Mouse (Mus musculus): ENCODE measurements around the gene Gm12216.

- no peak for TF ChIP-seq POLR2A (IDR thresholded peaks at IDR 0.05; ENCODE audit: extremely low read depth, insufficient read depth, low read length)
- no peak for TF ChIP-seq CTCF (IDR thresholded peaks at IDR 0.05; ENCODE audit: extremely low read depth, insufficient read depth, low read length)
These were observed 113.8 kb downstream of the Gm12216 start for GRCm38 (mm10) chr11:53745260-53745659.
